Mouse (Mus musculus) CH12F3 (cell line): ENCODE results near the gene Gp1bb.

Experiments used
- in situ Hi-C: fragments of 300-500 bp; cut with MboI; formaldehyde crosslinking; loops from 2 replicates; pipeline ENCODE4 v1.14.3; 2020; ENCODE audit warnings: low sequenced_read_pairs

Gp1bb gene

DNA sequence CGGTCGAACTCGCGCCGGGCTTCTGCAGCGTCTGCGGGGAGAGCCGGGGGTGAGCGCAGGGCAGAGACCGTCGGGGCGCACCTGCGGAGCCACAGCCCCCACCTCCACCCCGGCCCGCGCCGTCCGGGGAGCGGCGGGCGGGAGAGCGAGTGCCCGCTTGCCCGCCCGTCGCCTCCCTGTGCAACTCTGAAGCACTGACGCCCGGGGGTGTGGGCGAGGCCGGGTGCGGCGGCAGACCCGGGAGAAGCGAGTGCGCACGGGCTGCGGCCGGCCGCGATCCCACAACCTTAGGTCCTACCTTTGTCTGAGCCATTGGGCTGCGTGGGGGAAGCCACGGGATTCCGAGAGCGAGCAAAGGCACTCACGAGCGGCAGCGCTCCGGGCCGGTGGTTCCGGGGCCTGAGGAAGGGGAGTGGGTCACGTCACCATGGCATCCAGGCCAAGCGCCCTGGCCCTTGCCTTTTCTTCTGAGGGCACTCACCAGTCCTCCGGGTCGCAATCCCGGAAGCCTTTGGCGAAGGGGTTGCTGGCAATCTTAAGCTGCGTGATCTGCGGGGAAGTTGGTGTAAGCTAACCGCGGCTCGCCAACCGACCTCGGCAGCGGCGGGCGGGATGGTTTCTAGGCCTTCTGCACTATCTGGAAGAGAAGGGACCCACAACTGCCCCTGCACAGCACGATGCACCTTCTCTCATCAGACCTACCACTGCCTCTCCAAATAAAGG lies 39.6 kb downstream of the Gp1bb start:
- in situ Hi-C loops: no loop called here

- in situ Hi-C loops: no loop called here
These were observed 40.5 kb downstream of the Gp1bb start for GRCm38 (mm10) chr16:18581623-18582205.

DNA sequence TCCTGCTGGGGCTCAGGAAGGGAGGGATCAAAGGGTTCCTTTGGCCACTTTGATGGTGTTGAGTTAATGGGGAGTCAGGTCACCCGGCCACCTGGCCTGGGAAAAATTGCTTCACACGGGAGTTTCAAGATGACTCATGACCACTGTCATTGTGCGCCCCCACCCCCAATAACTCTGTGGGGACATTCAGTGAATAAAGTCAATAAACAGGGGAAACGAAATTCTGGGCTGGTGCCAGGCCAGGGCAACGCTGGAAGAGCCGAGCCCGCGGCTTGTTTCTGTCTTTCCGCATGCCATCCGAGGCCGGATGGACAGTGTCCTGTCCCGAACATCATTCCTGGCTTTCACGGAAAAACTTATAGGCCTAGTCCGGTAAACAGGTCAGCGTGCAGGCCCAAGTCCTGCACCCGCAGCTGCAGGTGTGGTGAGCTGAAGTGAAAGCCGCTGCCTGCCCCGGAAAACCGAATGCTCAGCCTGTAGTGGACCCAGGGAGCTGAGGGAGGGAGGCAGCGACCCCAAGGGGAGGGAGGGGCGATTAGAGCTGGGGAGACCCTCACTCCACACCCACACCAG lies 41.1 kb downstream of the Gp1bb start:
- in situ Hi-C loops: no loop called here

- in situ Hi-C loops: no loop called here
These were observed 41.8 kb downstream of the Gp1bb start for GRCm38 (mm10) chr16:18580389-18580788.

- in situ Hi-C loops: no loop called here
These were observed 44.5 kb downstream of the Gp1bb start for GRCm38 (mm10) chr16:18577599-18578160.

DNA sequence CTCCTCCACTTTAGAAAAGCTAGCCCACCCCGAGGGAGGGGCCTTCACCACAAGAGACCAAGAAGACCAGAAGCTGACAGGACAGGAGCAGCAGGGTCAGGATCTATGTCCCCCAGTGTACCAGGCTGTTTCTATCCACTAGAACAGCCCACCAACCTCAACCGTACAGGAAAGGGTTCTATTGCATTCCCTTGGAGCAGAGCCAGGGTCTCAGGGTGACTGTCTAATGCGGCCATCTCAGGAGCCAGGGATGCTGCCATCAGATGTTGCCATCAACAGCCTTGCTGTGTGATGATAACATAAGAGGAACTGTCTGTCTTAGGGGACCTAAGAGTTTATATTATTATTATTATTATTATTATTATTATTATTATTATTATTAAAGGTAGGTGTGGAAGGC lies 45.1 kb downstream of the Gp1bb start:
- in situ Hi-C loops: no loop called here

DNA sequence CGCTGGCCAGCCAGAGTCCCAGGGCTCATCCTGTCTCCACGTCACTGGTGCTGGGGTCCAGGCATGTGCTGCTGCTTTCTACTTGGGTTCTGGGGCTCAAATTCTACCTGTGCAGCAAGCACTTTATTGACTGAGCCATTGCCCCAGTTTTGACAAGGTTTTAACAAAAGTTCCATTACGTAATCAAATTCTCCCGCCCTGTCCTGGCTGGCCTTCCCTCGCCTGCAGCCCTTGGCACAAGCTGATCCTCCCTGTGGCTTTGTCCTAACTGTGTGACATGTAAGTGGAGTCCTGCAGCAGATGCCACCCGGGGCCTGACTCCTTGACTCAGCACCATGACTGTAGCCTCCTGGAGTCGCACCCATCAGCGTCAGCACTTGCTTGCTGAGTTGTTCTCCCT lies 48.0 kb downstream of the Gp1bb start:
- in situ Hi-C loops: no loop called here
